Mouse (Mus musculus): ENCODE measurements at regions not wholly inside any gene's neighbourhood (a gene's known extent, or its start where the extent isn't known, plus 50 kb on each side); places are given as distances from the start of the nearest gene placed in this dataset.

GRCm38 (mm10) chr10:98541062-98541461 is 373.1 kb upstream of the Atp2b1 start:
- TF ChIP-seq POLR2A (IDR thresholded peaks at IDR 0.05; ENCODE audit: control insufficient read depth, extremely low read depth, insufficient read depth, low read length, poor library complexity) = no peak
- no peak for TF ChIP-seq CTCF (IDR thresholded peaks at IDR 0.05; ENCODE audit: borderline replicate concordance, control insufficient read depth, extremely low read depth, insufficient read depth, low read length, poor library complexity)
